Mouse (Mus musculus) neural tube, embryonic 12.5 days (tissue): ENCODE results near the gene Fsd2. TPM values are rescaled to one million over a fixed set of nuclear protein-coding genes. Genes with fewer than 3 reads are reported as not detected.
A peak's percentile ranks its signal among the peaks of the same experiment; 100 is the strongest.

Source experiments
- ATAC-seq: fragments of 200-750 bp; cut with Nextera tagmentation; 2 replicates; pipeline ENCODE4 v1.8.0; 2017; ENCODE audit warnings: low read depth, mild to moderate bottlenecking, moderate TSS enrichment, moderate library complexity; ENCODE audit not compliant: low FRiP score
- H3K27ac ChIP-seq: fragments of 300-500 bp; sonication (generic); 2 replicates; pipeline ENCODE4 v1.5.1; 2016
- H3K27me3 ChIP-seq: fragments of 300-500 bp; sonication (generic); replicated peaks from 2 replicates; pipeline ENCODE4 v1.6.1; 2016; ENCODE audit warnings: mild to moderate bottlenecking
- H3K36me3 ChIP-seq: fragments of 300-500 bp; sonication (generic); 2 replicates; pipeline ENCODE4 v1.6.1; 2016; ENCODE audit warnings: mild to moderate bottlenecking
- H3K4me1 ChIP-seq: fragments of 300-500 bp; sonication (generic); 2 replicates; pipeline ENCODE4 v1.6.1; 2016
- H3K4me2 ChIP-seq: fragments of 300-500 bp; sonication (generic); replicated peaks from 2 replicates; pipeline ENCODE4 v1.6.1; 2016; ENCODE audit warnings: mild to moderate bottlenecking
- H3K4me3 ChIP-seq: fragments of 300-500 bp; sonication (generic); 2 replicates; pipeline ENCODE4 v1.5.1; 2016
- H3K9ac ChIP-seq: fragments of 300-500 bp; sonication (generic); 2 replicates; pipeline ENCODE4 v1.6.1; 2016; ENCODE audit warnings: mild to moderate bottlenecking
- H3K9me3 ChIP-seq: fragments of 300-500 bp; sonication (generic); 2 replicates; pipeline ENCODE4 v1.6.1; 2016; ENCODE audit warnings: mild to moderate bottlenecking
- WGBS: fragments of 180-500 bp; shearing (Covaris S2); methylation state at CpG from one replicate; pipeline ENCODE4 v1.1.7; 2016; 5-methylcytosine and 5-hydroxymethylcytosine counted together
- microRNA counts: library from miRNA; unstranded; fragments of <30 nt; microRNA quantifications from one replicate; lab custom pipeline; 2017
- polyA plus RNA-seq: library from polyadenylated mRNA; unstranded; fragments of >200 nt; fragmentation: Nextera tagmentation; extraction: Ambion mirVana; gene quantifications from 2 replicates; pipeline ENCODE4 v1.2.1, GENCODE M21; 2016

The Fsd2 gene
- polyA plus RNA-seq, 1 experiment from 2014 or later, result 0.18 TPM

GRCm38 (mm10) chr7:81492628-81493027 is 74.1 kb downstream of the Fsd2 start:
- Histone ChIP-seq H3K9me3 (no peaks in the 10 kb centered on the region), H3K27me3 (no peaks in the 10 kb centered on the region), H3K27ac (no peak overlapping the region), H3K4me2 (peak overlapping the region; percentile 68), H3K4me3 (peak overlapping the region; percentile 69), H3K9ac (peak overlapping the region; percentile 78), H3K4me1 (peaks cover 27% of the 10 kb centered on the region), H3K36me3 (no peaks in the 10 kb centered on the region)
- 29% methylated on average over 9 of the region's 9 CpGs for WGBS
- no peak for ATAC-seq

GRCm38 (mm10) chr7:81489649-81490048 is 77.1 kb downstream of the Fsd2 start:
- peaks cover 21% of the 10 kb centered on the region for H3K4me1 ChIP-seq
- H3K4me2 ChIP-seq, result no peak overlapping the region
- H3K27ac ChIP-seq, result no peak overlapping the region
- WGBS, result 7% methylated on average over 9 of the region's 9 CpGs
- ATAC-seq, result no peak
- no peaks in the 10 kb centered on the region for H3K27me3 ChIP-seq
- 0 out of 2 replicates have a peak overlapping the region, but pooled peaks have one; percentile 26 for H3K9ac ChIP-seq
- H3K36me3 ChIP-seq, result peaks cover 3% of the 10 kb centered on the region; the same call in 1 of the 2 replicates
- no peak overlapping the region for H3K4me3 ChIP-seq
- no peaks in the 10 kb centered on the region for H3K9me3 ChIP-seq

MicroRNAs encoded within 50 kb of the gene (microRNA counts, 519-probe panel; counts per million panel counts)
- microRNA mmu-miR-1839-3p (lab: Ali Mortazavi, UCI), result 342 counts per million, percentile 67 among the panel's probes with 10 or more counts
- microRNA mmu-miR-1839-5p (lab: Ali Mortazavi, UCI), result 2,130 counts per million, percentile 69 among the panel's probes with 10 or more counts

Other genes starting within 250 kb of the Fsd2 start
- gene Rps17, start 221.7 kb downstream of the Fsd2 start, polyA plus RNA-seq, result 837 and 850 TPM in 2 replicates
- gene Cpeb1, start 111.5 kb downstream of the Fsd2 start, polyA plus RNA-seq, result 1.9 and 4.0 TPM in 2 replicates
- 88.5 and 89.7 TPM in 2 replicates for gene Ap3b2, start 73.0 kb downstream of the Fsd2 start, polyA plus RNA-seq
- gene BC048679, start 68.7 kb downstream of the Fsd2 start, polyA plus RNA-seq, result not detected in 2 replicates
- gene Whamm, start 4.3 kb upstream of the Fsd2 start, polyA plus RNA-seq, result 5.9 and 7.5 TPM in 2 replicates
- gene Homer2, start 140.6 kb upstream of the Fsd2 start, polyA plus RNA-seq, result 21.9 and 24.7 TPM in 2 replicates
- gene Ramac, start 196.0 kb upstream of the Fsd2 start, polyA plus RNA-seq, result 110 and 112 TPM in 2 replicates
- 40.0 and 41.7 TPM in 2 replicates for gene 3110040N11Rik, start 222.5 kb upstream of the Fsd2 start, polyA plus RNA-seq